8 mouse cellular contexts compared by ENCODE assay signal in genomic region chr15:102470605-102471294, GRCm38 (mm10). TPM values are rescaled to one million over a fixed set of nuclear protein-coding genes. Genes with fewer than 3 reads are reported as not detected.
DNase-seq lines count a peak whose midpoint lies in the region; ATAC-seq and TF ChIP-seq lines count a peak whose summit lies in the region.

No protein-coding gene starts in this region.

- peaks cover 2% of the 10 kb centered on the region; the same call in 1 of the 2 replicates for H3K9me3 ChIP-seq in hindbrain, postnatal 0 days (ENCODE audit: low read length)

- peak; percentile 69 for ATAC-seq in hindbrain, postnatal 0 days

- peak overlapping the region; percentile 59 for H3K4me2 ChIP-seq in hindbrain, postnatal 0 days (ENCODE audit: low read depth, low read length)

- H3K9ac ChIP-seq in hindbrain, postnatal 0 days (replicated peaks; ENCODE audit: low read length) = peak overlapping the region; percentile 88

- TF ChIP-seq CTCF in gastrocnemius, adult 2 months (IDR thresholded peaks at IDR 0.05) = peak; percentile 37
- TF ChIP-seq CTCF in hindbrain, postnatal 0 days (IDR thresholded peaks at IDR 0.05; ENCODE audit: low read depth) = 0 out of 2 replicates have a peak, but pooled peaks have one; percentile 1
- peak; percentile 16; the same call in 1 of the 2 replicates for TF ChIP-seq CTCF in left cerebral cortex, adult 2 months (IDR thresholded peaks at IDR 0.05)

- peaks cover 14% of the 10 kb centered on the region for H3K36me3 ChIP-seq in hindbrain, postnatal 0 days (ENCODE audit: insufficient read depth, low read length)

- intact Hi-C loops in gastrocnemius, adult 2 months (cut with DNase I) = loop anchor here (5.0 kb wide), 1 partner anchor 47 kb away; the partner anchor contains the start of genes Map3k12 and Tarbp2
- intact Hi-C loops in left cerebral cortex, adult 2 months (cut with DNase I) = loop anchor here (1.0 kb wide), 2 partner anchors 47 to 65 kb away; partner anchors contain the start of gene Map3k12

- peak overlapping the region; percentile 95 for H3K27ac ChIP-seq in gastrocnemius, adult 2 months
- H3K27ac ChIP-seq in hindbrain, postnatal 0 days = peak overlapping the region; percentile 96
- H3K27ac ChIP-seq in left cerebral cortex, adult 2 months = peak overlapping the region; percentile 95

- WGBS in hindbrain, postnatal 0 days = 0% methylated on average over 35 of the region's 67 CpGs

- DNase-seq in R1 (ENCODE audit: low read depth, low spot score) = peak; percentile 84
- peak; percentile 68 to 91 for DNase-seq in cerebellum, postnatal 4 days (ENCODE audit: low spot score in 2 of 2)
- DNase-seq in gastrocnemius, adult 2 months = peak; percentile 93
- peak; percentile 91 for DNase-seq in hindbrain, postnatal 0 days (ENCODE audit: low spot score)
- DNase-seq in left cerebral cortex, adult 2 months (ENCODE audit: extremely low spot score in 1 of 2, low spot score in 2 of 2) = peak; percentile 67 to 79
- DNase-seq in lung, postnatal 4 days = peak; percentile 87 to 91
- DNase-seq in retina, postnatal 1 day = peak; percentile 94
- DNase-seq in thymus, postnatal 36 days = peak; percentile 83

- peaks cover 6% of the 10 kb centered on the region; the same call in 1 of the 2 replicates for H3K4me1 ChIP-seq in hindbrain, postnatal 0 days (ENCODE audit: insufficient read depth, low read length)

- peak overlapping the region; percentile 97 for H3K4me3 ChIP-seq in gastrocnemius, adult 2 months
- H3K4me3 ChIP-seq in hindbrain, postnatal 0 days (ENCODE audit: low read length) = peak overlapping the region; percentile 88
- H3K4me3 ChIP-seq in left cerebral cortex, adult 2 months = peak overlapping the region; percentile 59

- H3K27me3 ChIP-seq in hindbrain, postnatal 0 days (ENCODE audit: insufficient read depth, low read length) = no peaks in the 10 kb centered on the region

RNA-seq across cellular contexts. Expression of gene Pcbp2, which starts 0.4 kb away (rescaled TPM):
- total RNA-seq in gastrocnemius, adult 2 months (2021) = 100 to 1,000 TPM; 401 to 459 TPM
- total RNA-seq in hindbrain, postnatal 0 days (2014; rRNA removed) = 151 and 157 TPM in 2 replicates
- polyA plus RNA-seq in hindbrain, postnatal 0 days (2015; fragmentation: Nextera tagmentation; extraction: Ambion mirVana) = 104 TPM in 2 replicates
- total RNA-seq in left cerebral cortex, adult 2 months (2021) = 100 to 1,000 TPM; 497 to 500 TPM

RNA-seq across cellular contexts. Expression of gene Prr13, which starts 11.9 kb away (rescaled TPM):
- 10 to 100 TPM; 17.3 to 18.2 TPM for total RNA-seq in gastrocnemius, adult 2 months (2021)
- 27.4 and 28.0 TPM in 2 replicates for total RNA-seq in hindbrain, postnatal 0 days (2014; rRNA removed)
- polyA plus RNA-seq in hindbrain, postnatal 0 days (2015; fragmentation: Nextera tagmentation; extraction: Ambion mirVana) = 90.4 and 95.1 TPM in 2 replicates
- total RNA-seq in left cerebral cortex, adult 2 months (2021) = 10 to 100 TPM; 46.1 to 47.6 TPM

RNA-seq across cellular contexts. Expression of gene Amhr2, which starts 25.6 kb away (rescaled TPM):
- 1 to 10 TPM; 7.2 to 9.5 TPM for total RNA-seq in gastrocnemius, adult 2 months (2021)
- 0.16 TPM in 1 of 2 replicates, not detected in the other for total RNA-seq in hindbrain, postnatal 0 days (2014; rRNA removed)
- 0.36 and 0.62 TPM in 2 replicates for polyA plus RNA-seq in hindbrain, postnatal 0 days (2015; fragmentation: Nextera tagmentation; extraction: Ambion mirVana)
- 1 to 10 TPM in 1 of 2 experiments, under 1 TPM in 1; 0.98 to 3.2 TPM for total RNA-seq in left cerebral cortex, adult 2 months (2021)

RNA-seq across cellular contexts. Expression of gene Gm10337, which starts 32.8 kb away (rescaled TPM):
- total RNA-seq in gastrocnemius, adult 2 months (2021) = not detected
- not detected in 2 replicates for total RNA-seq in hindbrain, postnatal 0 days (2014; rRNA removed)
- 2.7 and 7.3 TPM in 2 replicates for polyA plus RNA-seq in hindbrain, postnatal 0 days (2015; fragmentation: Nextera tagmentation; extraction: Ambion mirVana)
- total RNA-seq in left cerebral cortex, adult 2 months (2021) = not detected

RNA-seq across cellular contexts. Expression of gene Map3k12, which starts 46.1 kb away (rescaled TPM):
- total RNA-seq in gastrocnemius, adult 2 months (2021) = 1 to 10 TPM; 1.3 to 1.6 TPM
- total RNA-seq in hindbrain, postnatal 0 days (2014; rRNA removed) = 68.2 and 86.1 TPM in 2 replicates
- polyA plus RNA-seq in hindbrain, postnatal 0 days (2015; fragmentation: Nextera tagmentation; extraction: Ambion mirVana) = 41.2 and 42.0 TPM in 2 replicates
- 10 to 100 TPM; 96.5 to 96.8 TPM for total RNA-seq in left cerebral cortex, adult 2 months (2021)

Comparison
In these comparisons a context has a peak if more than half of its experiments do, and no peak if none do; other contexts are left out.
1. Peak in every context shown above with its lines: DNase-seq, ATAC-seq, H3K4me3 ChIP-seq and H3K27ac ChIP-seq.